Mouse (Mus musculus) left cerebral cortex, postnatal 25 days (tissue): ENCODE data around the gene Ube2o. TPM values are rescaled to one million over a fixed set of nuclear protein-coding genes. Genes with fewer than 3 reads are reported as not detected.

ENCODE experiments used
- DNase-seq, 2 experiments: peaks; one replicate each; pipeline ENCODE4 v3.0.0; 2022; ENCODE audit warnings: low spot score in 2 of 2, mixed read lengths in 1 of 2
- intact Hi-C: fragments of 180-260 bp; cut with DNase I; formaldehyde crosslinking; loops from one replicate; pipeline ENCODE4 v1.15.1; 2025
- total RNA-seq, 2 experiments: library from RNA; stranded (reverse); gene quantifications; 2 replicates each; pipeline ENCODE4 v1.2.3; 2021

The Ube2o gene
- total RNA-seq, 2 experiments from 2014 or later: 117 to 119 TPM

GRCm38 (mm10) chr11:116586801-116587631 is 5.8 kb upstream of the Ube2o start:
- peak; percentile 54 to 57 for DNase-seq
- intact Hi-C loops: loop anchor here (2.0 kb wide), 1 partner anchor 42 kb away; no protein-coding TSS in a partner anchor

GRCm38 (mm10) chr11:116586310-116586709 is 5.1 kb upstream of the Ube2o start, which contains the start of gene Aanat:
Gene Aanat, plus strand, starts transcription at chr11:116586432.
- DNase-seq: no peak
- intact Hi-C loops: loop anchor here (2.0 kb wide), 1 partner anchor 42 kb away; no protein-coding TSS in a partner anchor

DNA sequence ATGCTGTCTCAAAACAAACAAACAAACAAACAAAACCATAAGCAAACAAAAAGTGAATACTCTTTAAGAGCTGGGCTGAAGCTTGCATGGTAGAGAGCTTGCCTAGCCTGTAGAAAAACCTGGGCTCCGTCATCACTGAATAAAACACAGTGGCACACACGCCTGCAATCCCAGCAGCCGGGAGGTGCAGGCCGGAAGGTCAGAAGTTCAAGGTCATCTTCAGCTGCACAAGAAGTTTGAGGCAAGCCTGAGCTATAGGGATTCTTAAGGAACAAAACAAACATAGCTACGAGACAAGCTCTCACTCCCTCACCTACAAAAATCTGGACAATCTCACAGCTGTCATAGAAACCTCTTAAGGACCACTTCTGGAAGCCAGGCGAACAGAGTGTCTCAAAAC is 4.4 kb upstream of the Ube2o start:
- intact Hi-C loops: loop anchor here (2.0 kb wide), 1 partner anchor 43 kb away; no protein-coding TSS in a partner anchor
- DNase-seq: no peak

- peak; percentile 49 to 66 for DNase-seq
- intact Hi-C loops: no loop called here
Measured at GRCm38 (mm10) chr11:116580711-116581375, 404 bp downstream of the Ube2o start.

DNA sequence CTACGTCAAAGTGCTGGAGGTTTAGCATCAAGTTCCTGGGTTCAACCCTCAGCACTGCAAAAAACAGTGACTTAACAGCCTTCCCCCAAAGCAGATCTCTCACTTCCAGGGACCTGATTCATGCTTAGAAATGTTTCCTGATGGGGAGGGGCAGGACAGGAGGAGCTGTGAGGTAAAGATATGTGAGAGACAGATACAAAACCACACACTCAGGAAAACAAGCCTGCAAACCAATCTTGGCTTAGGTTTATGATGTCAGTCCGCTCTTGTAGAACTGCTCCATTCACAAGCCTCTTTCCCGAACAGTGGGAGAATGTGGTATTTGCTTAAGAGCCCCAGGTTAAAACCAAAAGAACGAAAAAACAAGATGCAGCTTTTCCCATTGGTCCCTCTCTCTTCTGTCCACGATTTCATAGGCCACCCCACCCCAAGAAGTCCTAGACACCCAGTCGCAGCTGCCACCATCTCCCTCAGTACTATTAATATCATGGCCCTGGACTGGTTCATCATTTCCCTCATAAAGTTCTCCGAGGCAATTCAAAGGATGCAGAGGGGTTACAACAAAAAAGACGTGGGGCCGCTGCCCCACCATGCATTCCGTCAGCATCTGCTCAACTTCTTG is 1.1 kb downstream of the Ube2o start:
- intact Hi-C loops: no loop called here
- peak in 1 of 2 experiments; percentile 23 for DNase-seq

DNA sequence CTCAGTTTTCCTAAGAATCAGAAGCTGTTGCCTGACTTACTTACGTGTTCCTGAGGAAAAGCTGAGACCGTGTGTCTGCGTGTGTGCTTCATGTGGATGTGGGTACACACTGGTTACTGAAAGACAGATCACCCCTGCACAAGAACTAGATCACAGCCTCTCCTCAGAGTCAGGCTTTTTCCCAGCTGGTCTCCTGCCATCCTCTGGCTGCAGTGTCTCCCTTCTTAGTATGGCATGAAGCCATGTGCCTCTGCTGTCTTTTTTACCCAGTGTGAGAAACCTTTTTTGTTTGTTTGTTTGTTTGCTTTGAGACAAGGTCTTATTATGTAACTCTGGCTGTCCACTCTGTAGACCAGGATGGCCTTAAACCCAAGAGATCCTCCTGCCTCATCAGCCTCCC is 2.0 kb downstream of the Ube2o start:
- intact Hi-C loops: no loop called here
- DNase-seq: no peak

DNA sequence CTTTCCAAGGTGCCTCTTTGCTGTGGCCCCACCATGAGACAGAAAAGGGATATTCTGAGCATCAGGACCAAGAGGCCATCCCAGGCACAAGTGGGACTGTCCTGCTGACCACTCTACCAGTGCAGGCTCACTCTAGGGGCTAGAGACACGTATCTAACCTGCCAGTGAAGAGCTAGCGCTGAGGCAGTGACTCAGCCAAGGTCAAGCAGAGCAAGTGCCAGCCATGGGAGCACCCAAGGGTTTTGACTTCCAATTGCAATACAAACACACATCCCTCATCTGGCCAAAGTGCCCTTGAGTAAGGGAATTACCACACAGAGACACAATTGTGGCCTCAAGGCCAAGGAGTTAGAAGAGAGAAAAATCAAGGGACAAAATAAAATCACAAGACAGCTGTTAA is 5.9 kb downstream of the Ube2o start:
- DNase-seq: no peak
- intact Hi-C loops: no loop called here

- intact Hi-C loops: no loop called here
- DNase-seq: no peak
Measured at GRCm38 (mm10) chr11:116574982-116575381, 6.3 kb downstream of the Ube2o start.

- intact Hi-C loops: no loop called here
- DNase-seq: no peak
Measured at GRCm38 (mm10) chr11:116574486-116574885, 6.8 kb downstream of the Ube2o start.

DNA sequence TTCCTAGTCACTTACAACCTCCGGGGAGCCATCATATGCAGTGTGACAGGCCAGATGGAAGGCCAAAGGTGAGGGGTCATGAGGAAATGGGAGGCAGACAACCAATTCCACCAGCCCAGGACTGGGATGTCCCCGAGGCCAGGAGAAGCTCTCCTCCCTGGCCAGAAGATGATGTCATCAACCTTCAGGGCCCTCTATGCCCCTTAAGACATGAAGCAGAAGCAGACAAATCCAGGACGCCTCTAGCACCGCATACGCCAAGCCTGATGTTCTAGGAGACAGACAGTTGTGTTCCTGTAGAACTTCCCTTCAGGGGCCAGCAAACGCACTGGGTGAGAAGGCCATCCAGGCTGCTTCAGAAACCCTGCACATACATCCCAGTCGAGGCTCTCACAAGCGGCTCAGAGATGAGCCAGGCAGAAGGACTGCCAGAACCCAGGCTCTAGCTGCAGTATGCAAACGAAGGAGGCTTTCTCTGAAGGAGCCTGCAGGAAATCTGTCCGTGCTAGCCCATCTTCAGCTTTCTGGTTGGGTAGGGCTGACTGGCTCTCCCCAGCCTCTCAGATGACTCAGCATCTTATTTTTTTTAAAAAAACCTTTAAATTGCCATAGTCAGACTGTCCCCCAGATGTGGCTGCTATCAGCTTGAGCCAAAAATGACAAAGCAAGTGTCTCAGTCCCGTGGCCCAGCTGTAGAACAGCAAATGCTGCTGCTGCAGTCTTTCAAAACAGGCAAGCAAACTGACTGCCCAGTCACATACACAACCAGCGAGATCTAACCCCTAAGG is 8.3 kb downstream of the Ube2o start:
- intact Hi-C loops: no loop called here
- DNase-seq: peak; percentile 46 to 84

GRCm38 (mm10) chr11:116571767-116572679 is 9.2 kb downstream of the Ube2o start:
- DNase-seq: no peak
- intact Hi-C loops: no loop called here

- DNase-seq: no peak
- intact Hi-C loops: no loop called here
Measured at GRCm38 (mm10) chr11:116570821-116571220, 10.4 kb downstream of the Ube2o start.

GRCm38 (mm10) chr11:116567531-116567930 is 13.7 kb downstream of the Ube2o start:
- no peak for DNase-seq
- intact Hi-C loops: no loop called here

DNA sequence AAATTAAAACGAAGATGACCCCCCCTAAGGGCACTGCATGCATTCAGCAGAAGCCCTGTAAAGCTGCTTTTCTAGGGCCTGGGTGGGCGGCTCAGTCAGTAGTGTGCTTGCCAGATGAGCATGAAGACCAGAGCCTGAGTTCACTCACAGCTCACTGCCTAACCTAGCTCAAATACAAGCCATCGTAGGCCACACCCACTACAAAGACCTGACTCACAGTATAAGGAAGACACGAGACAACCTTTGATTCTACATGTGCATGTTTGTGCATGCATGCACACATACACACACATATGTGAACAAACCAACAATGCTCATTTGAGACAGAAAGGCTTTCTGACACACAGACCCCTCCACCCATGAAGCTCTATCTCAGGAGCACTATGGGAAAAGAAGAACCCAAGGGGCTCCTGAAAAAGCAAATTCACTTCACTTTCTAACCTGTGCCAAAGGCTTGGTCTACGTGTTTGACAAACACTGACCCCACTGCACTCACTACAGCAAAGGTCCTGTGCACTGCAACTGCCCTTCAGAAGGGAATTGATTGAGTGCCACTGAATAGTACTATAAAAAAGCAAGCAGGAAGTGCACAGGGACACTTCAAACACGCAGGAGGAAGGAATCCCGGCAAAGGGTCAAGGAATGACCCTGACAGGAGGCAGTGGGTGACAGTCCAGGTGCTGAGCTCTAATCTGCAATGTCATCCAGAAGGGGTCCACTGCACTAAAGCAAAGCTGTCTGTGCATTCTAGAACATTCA is 15.8 kb downstream of the Ube2o start:
- intact Hi-C loops: no loop called here
- DNase-seq: no peak

- intact Hi-C loops: no loop called here
- DNase-seq: no peak
Measured at GRCm38 (mm10) chr11:116556308-116556707, 24.9 kb downstream of the Ube2o start.

- no peak for DNase-seq
- intact Hi-C loops: no loop called here
Measured at GRCm38 (mm10) chr11:116555572-116555971, 25.7 kb downstream of the Ube2o start.

- intact Hi-C loops: loop anchor here (1.0 kb wide), 1 partner anchor 74 kb away; no protein-coding TSS in a partner anchor
- DNase-seq: peak in 1 of 2 experiments; percentile 56
Measured at GRCm38 (mm10) chr11:116554171-116554878, 26.9 kb downstream of the Ube2o start.
